Mouse (Mus musculus): ENCODE data around the gene Sds. TPM values are rescaled to one million over a fixed set of nuclear protein-coding genes. Genes with fewer than 3 reads are reported as not detected.

Gene Sds
- polyA plus RNA-seq, 1 experiment from 2014 or later: 0.80 TPM

DNA sequence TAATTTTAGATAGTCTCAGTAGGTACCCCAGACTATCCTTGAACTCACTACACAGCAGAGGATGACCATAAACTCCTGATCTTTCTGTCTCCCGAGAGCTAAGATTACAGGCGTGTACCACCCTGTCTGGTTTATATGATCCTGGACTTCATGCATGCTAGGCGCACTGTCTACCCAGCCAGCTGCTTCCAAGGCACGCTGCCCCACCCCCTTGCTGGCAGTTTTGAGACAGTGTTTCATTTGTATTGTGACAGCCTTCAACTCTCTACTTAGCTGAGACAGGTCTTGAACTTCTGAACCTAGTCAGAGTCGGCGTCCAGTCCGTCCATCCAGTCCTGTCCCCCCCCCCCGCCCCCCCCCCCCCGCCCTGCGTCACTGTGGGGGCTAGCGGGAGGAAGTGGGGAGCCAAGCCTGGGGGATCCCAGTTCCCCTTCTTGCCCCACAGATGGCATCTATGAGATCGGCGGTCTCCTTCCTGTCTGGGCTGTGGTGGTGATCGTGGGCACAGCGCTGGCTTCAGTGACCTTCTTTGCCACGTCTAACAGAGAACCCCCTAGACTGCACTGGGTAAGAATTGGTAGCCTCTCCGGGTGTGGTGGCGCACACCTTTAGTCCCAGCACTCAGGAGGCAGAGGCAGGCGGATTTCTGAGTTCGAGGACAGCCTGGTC is 51.1 kb downstream of the Sds start:
- no peak overlapping the region for H3K27ac ChIP-seq (ENCODE audit: low read depth, low read length)
- WGBS: 93% methylated on average over 16 of the region's 20 CpGs
- ATAC-seq: no peak
- no peaks in the 10 kb centered on the region for H3K27me3 ChIP-seq (replicated peaks; ENCODE audit: control insufficient read depth, insufficient read depth, low read length)
- H3K36me3 ChIP-seq (ENCODE audit: control insufficient read depth, insufficient read depth, low read length): no peaks in the 10 kb centered on the region
- H3K4me1 ChIP-seq (ENCODE audit: control insufficient read depth, insufficient read depth, low read depth, low read length): no peaks in the 10 kb centered on the region
- H3K4me3 ChIP-seq (ENCODE audit: low read length): no peak overlapping the region
- H3K4me2 ChIP-seq (ENCODE audit: low read length): no peak overlapping the region
- no peaks in the 10 kb centered on the region for H3K9me3 ChIP-seq (ENCODE audit: control insufficient read depth, low read length)
- no peak overlapping the region for H3K9ac ChIP-seq (ENCODE audit: low read depth, low read length)

DNA sequence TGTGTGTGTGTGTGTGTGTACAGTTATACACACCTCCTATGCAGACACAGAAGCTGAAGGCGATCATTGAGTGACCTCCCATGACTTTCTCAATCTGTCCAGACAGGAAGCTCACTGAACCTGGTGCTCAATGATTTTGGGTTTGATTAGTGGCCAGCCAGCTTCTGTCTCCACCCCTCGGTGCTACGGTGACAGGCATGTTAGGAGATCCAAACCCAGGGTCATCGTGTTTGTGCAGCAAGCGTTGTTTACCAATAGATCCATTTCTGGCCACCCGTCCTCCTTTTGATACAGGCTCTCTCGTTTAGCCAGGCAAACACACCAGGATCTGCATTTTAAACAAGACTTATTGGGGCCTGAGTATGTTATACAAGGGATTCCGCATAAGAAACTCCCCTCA is 55.3 kb downstream of the Sds start:
- WGBS: 91% methylated on average over 8 of the region's 8 CpGs
- no peaks in the 10 kb centered on the region for H3K9me3 ChIP-seq (ENCODE audit: control insufficient read depth, low read length)
- no peak for ATAC-seq

More for the DNA sequence above, 55.3 kb downstream of the Sds start:
- Histone ChIP-seq H3K9ac (ENCODE audit: low read depth, low read length) (no peak overlapping the region), H3K4me3 (ENCODE audit: low read length) (no peak overlapping the region), H3K27ac (ENCODE audit: low read depth, low read length) (no peak overlapping the region), H3K4me2 (ENCODE audit: low read length) (no peak overlapping the region), H3K27me3 (replicated peaks; ENCODE audit: control insufficient read depth, insufficient read depth, low read length) (no peaks in the 10 kb centered on the region), H3K4me1 (ENCODE audit: control insufficient read depth, insufficient read depth, low read depth, low read length) (peaks cover 2% of the 10 kb centered on the region; the same call in 1 of the 2 replicates), H3K36me3 (ENCODE audit: control insufficient read depth, insufficient read depth, low read length) (no peaks in the 10 kb centered on the region)

Other genes with a start within 250 kb of the Sds start
- gene Lhx5, start 44.8 kb upstream of the Sds start, polyA plus RNA-seq (2015; fragmentation: Nextera tagmentation; extraction: Ambion mirVana): 20.1 and 24.3 TPM in 2 replicates
- 8.1 and 9.4 TPM in 2 replicates for gene Sdsl, start 3.7 kb upstream of the Sds start, polyA plus RNA-seq (2015; fragmentation: Nextera tagmentation; extraction: Ambion mirVana)
- gene Plbd2, start 27.1 kb downstream of the Sds start, polyA plus RNA-seq (2015; fragmentation: Nextera tagmentation; extraction: Ambion mirVana): 37.6 and 39.0 TPM in 2 replicates
- gene Slc8b1, start 34.6 kb downstream of the Sds start, polyA plus RNA-seq (2015; fragmentation: Nextera tagmentation; extraction: Ambion mirVana): 2.3 and 2.7 TPM in 2 replicates
- 15.1 and 17.4 TPM in 2 replicates for gene Tpcn1, start 112.1 kb downstream of the Sds start, polyA plus RNA-seq (2015; fragmentation: Nextera tagmentation; extraction: Ambion mirVana)
- 2.0 and 2.4 TPM in 2 replicates for gene Iqcd, start 112.5 kb downstream of the Sds start, polyA plus RNA-seq (2015; fragmentation: Nextera tagmentation; extraction: Ambion mirVana)
- gene Rita1, start 136.1 kb downstream of the Sds start, polyA plus RNA-seq (2015; fragmentation: Nextera tagmentation; extraction: Ambion mirVana): 29.3 and 33.7 TPM in 2 replicates
- 38.4 and 42.0 TPM in 2 replicates for gene Ddx54, start 136.2 kb downstream of the Sds start, polyA plus RNA-seq (2015; fragmentation: Nextera tagmentation; extraction: Ambion mirVana)
- 0.51 and 0.92 TPM in 2 replicates for gene Cfap73, start 157.7 kb downstream of the Sds start, polyA plus RNA-seq (2015; fragmentation: Nextera tagmentation; extraction: Ambion mirVana)
- gene Rasal1, start 172.3 kb downstream of the Sds start, polyA plus RNA-seq (2015; fragmentation: Nextera tagmentation; extraction: Ambion mirVana): 0.61 and 1.9 TPM in 2 replicates
- 44.8 and 46.6 TPM in 2 replicates for gene Dtx1, start 235.4 kb downstream of the Sds start, polyA plus RNA-seq (2015; fragmentation: Nextera tagmentation; extraction: Ambion mirVana)